Mouse (Mus musculus): ENCODE measurements around the gene Rps27. TPM values are rescaled to one million over a fixed set of nuclear protein-coding genes. Genes with fewer than 3 reads are reported as not detected.

Rps27 gene
- polyA plus RNA-seq, 1 experiment from 2014 or later = 1,915 TPM

DNA sequence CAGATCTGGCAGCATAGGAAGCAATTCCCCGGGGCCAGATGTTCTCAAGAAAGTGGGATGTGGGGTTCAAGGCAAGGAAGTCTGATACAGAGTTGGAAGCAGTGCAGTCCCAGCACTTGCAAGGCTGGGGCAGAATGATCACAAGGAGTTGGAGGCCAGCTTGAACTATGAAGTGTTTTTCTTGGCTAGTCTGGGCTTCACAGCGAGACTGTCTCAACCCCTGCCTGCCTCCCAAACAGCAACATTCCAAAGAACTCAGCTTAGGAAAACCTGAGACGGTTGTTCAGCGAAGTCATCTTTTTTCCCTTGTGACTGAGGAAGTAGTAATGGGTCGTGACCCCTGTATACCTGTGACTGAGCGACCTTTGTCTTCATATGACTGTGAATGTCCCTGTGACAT is 37.3 kb upstream of the Rps27 start:
- Histone ChIP-seq H3K9me3 (replicated peaks) (no peaks in the 10 kb centered on the region), H3K9ac (no peak overlapping the region), H3K4me3 (replicated peaks) (no peak overlapping the region), H3K27ac (replicated peaks) (no peak overlapping the region), H3K36me3 (peaks cover 19% of the 10 kb centered on the region), H3K4me1 (peaks cover 28% of the 10 kb centered on the region), H3K4me2 (replicated peaks) (no peak overlapping the region), H3K27me3 (no peaks in the 10 kb centered on the region)
- WGBS = 80% methylated on average over 6 of the region's 6 CpGs
- ATAC-seq (ENCODE audit: insufficient number of reproducible peaks, low FRiP score, low TSS enrichment, low read depth) = no peak

DNA sequence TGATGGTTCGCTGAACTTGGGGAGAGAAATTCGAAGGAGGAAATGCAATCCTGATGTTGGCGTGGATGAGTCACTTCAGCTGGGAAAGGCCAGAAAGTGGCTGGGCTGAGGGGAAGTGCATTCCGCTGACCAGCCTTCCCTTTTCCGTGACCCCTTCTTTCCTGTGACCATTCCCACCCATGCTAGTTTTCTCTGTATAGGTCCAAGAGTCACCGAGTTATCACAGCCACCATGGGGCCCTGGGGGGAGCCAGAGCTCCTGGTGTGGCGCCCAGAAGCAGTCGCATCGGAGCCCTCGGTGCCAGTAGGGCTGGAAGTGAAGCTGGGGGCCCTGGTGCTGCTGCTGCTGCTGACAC is 35.3 kb upstream of the Rps27 start:
- no peak for ATAC-seq (ENCODE audit: insufficient number of reproducible peaks, low FRiP score, low TSS enrichment, low read depth)
- peak overlapping the region; percentile 84 for H3K4me2 ChIP-seq (replicated peaks)
- WGBS = 4% methylated on average over 10 of the region's 10 CpGs
- no peaks in the 10 kb centered on the region for H3K9me3 ChIP-seq (replicated peaks)
- peaks cover 19% of the 10 kb centered on the region for H3K36me3 ChIP-seq
- H3K27me3 ChIP-seq = no peaks in the 10 kb centered on the region
- H3K9ac ChIP-seq = peak overlapping the region; percentile 88
- peaks cover 22% of the 10 kb centered on the region for H3K4me1 ChIP-seq
- H3K27ac ChIP-seq (replicated peaks) = peak overlapping the region; percentile 93
- H3K4me3 ChIP-seq (replicated peaks) = peak overlapping the region; percentile 78

DNA sequence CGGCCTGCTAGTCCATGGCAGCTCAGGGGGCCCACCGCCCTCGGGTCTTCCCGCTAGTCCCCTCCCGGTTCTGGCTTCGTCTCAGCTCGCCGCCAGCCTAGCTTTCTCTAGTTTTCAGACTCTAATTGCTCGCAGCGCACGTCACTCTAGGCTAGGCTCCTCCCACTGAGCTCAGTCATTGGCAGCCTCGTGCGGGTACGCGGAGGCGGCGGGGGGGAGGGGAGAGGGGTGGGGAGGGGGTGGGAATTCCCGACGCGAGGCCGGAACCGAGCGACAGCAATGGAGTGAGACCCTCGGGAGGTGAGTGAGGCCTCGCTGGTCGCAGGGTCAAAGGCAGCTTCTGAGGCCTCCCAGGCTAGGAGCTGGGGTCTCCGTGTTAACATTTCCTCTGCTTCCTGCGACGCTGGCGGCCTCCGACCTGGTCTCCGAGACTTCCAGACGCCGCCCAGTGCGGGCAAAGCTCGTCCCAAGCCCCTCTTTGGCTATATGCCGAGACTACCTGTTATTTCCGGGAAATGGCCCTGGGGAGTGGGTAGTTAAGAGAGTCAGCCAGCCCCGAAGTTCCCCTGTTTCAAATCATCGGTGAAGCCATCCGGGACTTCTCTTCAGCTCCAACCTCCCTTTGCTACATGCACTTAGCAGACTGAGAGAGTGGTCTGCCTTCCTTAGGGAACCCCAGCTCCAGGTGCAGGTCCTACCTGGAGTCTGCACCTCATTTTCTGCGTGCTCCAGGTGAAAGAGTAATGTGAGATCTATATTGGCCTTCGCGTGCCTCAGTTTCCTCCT is 34.7 kb upstream of the Rps27 start, which contains the start of gene Slc39a1:
Slc39a1 (plus strand) TSS at position 213 of the 786 bp plus-strand sequence.
- Histone ChIP-seq H3K9ac (peak within 1 kb of the TSS; percentile 88), H3K4me2 (replicated peaks) (peak within 1 kb of the TSS; percentile 84), H3K4me3 (replicated peaks) (peak within 1 kb of the TSS; percentile 78), H3K9me3 (replicated peaks) (no peaks in the 10 kb centered on the region), H3K36me3 (peaks cover 19% of the 10 kb centered on the region), H3K27me3 (no peaks in the 10 kb centered on the region), H3K27ac (replicated peaks) (peak within 1 kb of the TSS; percentile 93), H3K4me1 (peaks cover 28% of the 10 kb centered on the region)
- peak; percentile 94 for ATAC-seq (ENCODE audit: insufficient number of reproducible peaks, low FRiP score, low TSS enrichment, low read depth)
- WGBS = under 1% methylated on average over 44 of the region's 44 CpGs

DNA sequence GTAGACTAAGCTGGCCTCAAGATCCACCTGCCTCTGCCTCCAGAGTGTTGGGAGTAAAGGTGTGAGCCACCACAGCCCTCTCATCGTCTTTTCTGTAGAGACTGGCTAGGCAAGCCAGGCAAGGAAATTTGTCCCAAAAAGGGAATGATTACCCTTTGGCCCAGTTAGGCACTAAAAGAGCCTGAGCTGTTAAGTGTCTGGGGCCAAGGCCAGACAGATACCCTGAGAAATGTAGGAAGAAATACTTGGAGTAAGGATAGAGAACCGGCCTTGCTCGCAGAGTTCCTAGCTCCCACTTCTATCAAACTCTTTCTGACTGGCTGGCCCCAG is 34.1 kb upstream of the Rps27 start:
- no peaks in the 10 kb centered on the region for H3K27me3 ChIP-seq
- H3K9ac ChIP-seq = peak overlapping the region; percentile 28; the same call in 1 of the 2 replicates
- H3K4me2 ChIP-seq (replicated peaks) = peak overlapping the region; percentile 84
- H3K9me3 ChIP-seq (replicated peaks) = no peaks in the 10 kb centered on the region
- H3K4me1 ChIP-seq = peaks cover 33% of the 10 kb centered on the region
- H3K27ac ChIP-seq (replicated peaks) = peak overlapping the region; percentile 93
- 2% methylated on average over 3 of the region's 3 CpGs for WGBS
- H3K36me3 ChIP-seq = peaks cover 19% of the 10 kb centered on the region
- peak; percentile 7; the same call in 1 of the 2 replicates for ATAC-seq (ENCODE audit: insufficient number of reproducible peaks, low FRiP score, low TSS enrichment, low read depth)
- peak overlapping the region; percentile 78 for H3K4me3 ChIP-seq (replicated peaks)

DNA sequence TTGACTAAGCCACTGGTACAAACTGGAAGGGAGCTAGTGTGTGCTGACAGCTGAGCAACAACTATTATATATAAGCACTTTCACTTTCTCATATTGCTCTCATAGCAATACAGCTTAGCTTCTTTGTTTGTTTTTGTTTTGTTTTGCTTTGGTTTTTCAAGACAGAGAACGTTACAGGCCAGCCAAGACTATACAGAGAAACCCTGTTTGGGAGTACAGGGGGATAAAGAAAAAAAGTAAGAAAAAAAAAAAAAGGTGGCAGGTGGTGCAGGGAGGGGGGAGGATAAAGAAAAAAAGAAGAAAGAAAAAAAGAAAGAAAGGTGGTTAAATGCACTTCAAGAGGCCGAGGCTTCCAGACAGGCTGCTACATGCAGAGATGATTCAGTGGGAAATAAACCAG is 32.0 kb upstream of the Rps27 start:
- Histone ChIP-seq H3K27ac (replicated peaks) (peak overlapping the region; percentile 25; the same call in 1 of the 2 replicates), H3K36me3 (0 out of 2 replicates have a peak, but pooled peaks cover 5% of the 10 kb centered on the region), H3K9ac (no peak overlapping the region), H3K9me3 (replicated peaks) (no peaks in the 10 kb centered on the region), H3K4me3 (replicated peaks) (no peak overlapping the region), H3K4me1 (peaks cover 30% of the 10 kb centered on the region), H3K27me3 (no peaks in the 10 kb centered on the region), H3K4me2 (replicated peaks) (no peak overlapping the region)
- WGBS = 46% methylated on average over 2 of the region's 2 CpGs
- ATAC-seq (ENCODE audit: insufficient number of reproducible peaks, low FRiP score, low TSS enrichment, low read depth) = no peak

DNA sequence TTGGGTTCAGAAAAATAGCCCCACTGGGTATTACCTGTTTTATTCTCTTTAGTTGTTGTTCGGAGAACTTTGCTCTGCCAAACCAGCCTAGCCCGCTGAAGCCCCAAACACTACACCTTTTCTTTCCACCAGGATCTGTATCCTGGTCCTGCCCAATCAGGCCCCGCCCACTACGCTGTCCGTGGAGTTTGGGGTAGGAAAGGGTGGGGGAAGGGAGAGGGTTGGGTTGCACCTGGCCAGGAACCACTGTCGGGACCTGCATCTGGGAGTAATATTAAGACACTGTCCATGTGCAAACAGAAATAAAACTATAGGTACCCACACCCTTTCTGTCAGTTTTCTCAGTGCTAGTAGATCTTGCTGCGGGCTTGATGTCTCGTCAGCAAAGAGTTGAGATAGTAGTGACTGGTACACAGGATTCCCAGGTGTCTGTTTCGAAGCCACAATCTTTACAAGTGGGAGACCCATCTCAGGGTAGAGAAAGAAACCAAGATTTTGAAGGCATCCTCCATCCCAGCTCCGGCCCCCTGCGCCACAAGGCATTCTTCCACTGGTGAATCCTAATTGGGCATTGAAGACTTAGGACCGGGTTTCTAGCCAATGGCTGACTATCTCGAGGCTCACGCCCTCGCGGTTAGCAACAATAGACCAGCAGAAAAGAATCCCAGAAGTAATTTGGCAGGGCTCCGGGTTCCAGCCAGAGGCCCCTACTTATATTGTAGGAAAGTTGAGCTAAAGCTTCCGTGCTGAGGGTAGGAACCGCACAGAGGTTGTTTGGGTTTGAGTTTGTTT is 29.7 kb upstream of the Rps27 start, which contains the start of gene Creb3l4:
Creb3l4 (minus strand) TSS at position 529 of the 792 bp plus-strand sequence.
- WGBS = 4% methylated on average over 19 of the region's 19 CpGs
- Histone ChIP-seq H3K9ac (peak within 1 kb of the TSS; percentile 13; the same call in 1 of the 2 replicates), H3K9me3 (replicated peaks) (no peaks in the 10 kb centered on the region)

DNA sequence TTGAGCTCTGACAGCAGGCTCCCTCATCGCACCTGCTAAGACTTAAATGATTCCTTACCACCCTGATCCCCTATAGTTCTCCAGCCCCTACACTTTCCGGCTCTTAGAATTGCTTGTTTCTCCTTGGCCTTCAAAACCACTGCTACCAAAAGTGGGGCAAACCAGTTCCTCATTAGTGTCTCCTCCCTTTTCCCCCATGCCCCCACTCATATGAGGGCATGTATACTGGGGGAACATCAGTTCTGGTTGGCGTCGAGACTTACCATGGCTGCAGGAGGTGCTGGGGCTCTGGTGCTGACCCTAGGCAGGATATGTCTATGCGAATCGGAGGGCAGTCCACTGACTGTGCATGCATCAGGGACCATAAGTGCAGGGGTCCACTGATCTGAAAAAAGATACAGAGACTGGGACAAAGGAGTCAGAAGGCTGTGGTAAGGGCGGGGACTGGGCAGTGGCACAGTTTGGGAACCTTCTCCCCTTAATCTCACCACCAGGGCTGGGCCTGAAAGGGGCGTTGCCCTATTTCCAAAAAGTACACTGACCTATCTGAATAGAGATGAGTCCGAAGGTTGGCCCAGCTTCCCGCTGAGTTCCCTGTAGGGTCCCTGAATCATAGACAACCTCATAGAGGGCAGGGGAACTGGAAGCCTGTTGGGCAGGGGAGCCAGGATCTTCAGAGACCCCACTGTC is 28.4 kb upstream of the Rps27 start:
- H3K9ac ChIP-seq = no peak overlapping the region
- 87% methylated on average over 10 of the region's 10 CpGs for WGBS
- ATAC-seq (ENCODE audit: insufficient number of reproducible peaks, low FRiP score, low TSS enrichment, low read depth) = no peak

More for the DNA sequence above, 29.7 kb upstream of the Rps27 start, which contains the start of gene Creb3l4:
- H3K27ac ChIP-seq (replicated peaks) = peak within 1 kb of the TSS; percentile 80
- peak within 1 kb of the TSS; percentile 41 for H3K4me3 ChIP-seq (replicated peaks)
- H3K4me1 ChIP-seq = peaks cover 27% of the 10 kb centered on the region
- peak within 1 kb of the TSS; percentile 56 for H3K4me2 ChIP-seq (replicated peaks)
- no peaks in the 10 kb centered on the region for H3K36me3 ChIP-seq
- no peaks in the 10 kb centered on the region for H3K27me3 ChIP-seq
- peak; percentile 69 for ATAC-seq (ENCODE audit: insufficient number of reproducible peaks, low FRiP score, low TSS enrichment, low read depth)

DNA sequence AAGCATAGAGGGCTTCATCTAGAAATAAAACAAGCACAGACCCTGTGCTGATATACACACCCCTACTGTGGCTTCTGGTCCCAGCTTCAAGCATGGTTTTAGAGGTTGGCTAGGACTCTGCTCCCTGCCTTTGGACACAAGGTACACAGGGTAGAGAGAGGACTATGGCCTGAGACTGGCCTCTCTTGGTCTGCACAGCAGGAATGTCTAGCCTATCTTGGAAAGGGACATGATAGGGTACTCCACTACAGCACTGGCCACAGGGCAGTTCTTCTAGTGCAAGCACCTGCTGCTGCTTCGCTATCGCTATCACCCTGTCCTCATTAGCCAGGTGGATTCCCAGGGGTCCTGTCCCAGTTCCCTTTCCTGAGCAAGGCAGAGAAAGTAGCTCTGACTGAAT is 27.8 kb upstream of the Rps27 start:
- H3K4me2 ChIP-seq (replicated peaks) = no peak overlapping the region
- 89% methylated on average over 2 of the region's 2 CpGs for WGBS
- H3K9ac ChIP-seq = no peak overlapping the region
- no peak overlapping the region for H3K4me3 ChIP-seq (replicated peaks)
- H3K27me3 ChIP-seq = no peaks in the 10 kb centered on the region
- peaks cover 3% of the 10 kb centered on the region; the same call in 1 of the 2 replicates for H3K36me3 ChIP-seq
- H3K4me1 ChIP-seq = peaks cover 19% of the 10 kb centered on the region
- no peak for ATAC-seq (ENCODE audit: insufficient number of reproducible peaks, low FRiP score, low TSS enrichment, low read depth)
- H3K9me3 ChIP-seq (replicated peaks) = no peaks in the 10 kb centered on the region
- H3K27ac ChIP-seq (replicated peaks) = no peak overlapping the region

More for the DNA sequence above, 28.4 kb upstream of the Rps27 start:
- H3K4me1 ChIP-seq = peaks cover 23% of the 10 kb centered on the region
- H3K36me3 ChIP-seq = no peaks in the 10 kb centered on the region
- no peak overlapping the region for H3K27ac ChIP-seq (replicated peaks)
- H3K4me3 ChIP-seq (replicated peaks) = no peak overlapping the region
- H3K4me2 ChIP-seq (replicated peaks) = no peak overlapping the region
- no peaks in the 10 kb centered on the region for H3K27me3 ChIP-seq
- H3K9me3 ChIP-seq (replicated peaks) = no peaks in the 10 kb centered on the region

DNA sequence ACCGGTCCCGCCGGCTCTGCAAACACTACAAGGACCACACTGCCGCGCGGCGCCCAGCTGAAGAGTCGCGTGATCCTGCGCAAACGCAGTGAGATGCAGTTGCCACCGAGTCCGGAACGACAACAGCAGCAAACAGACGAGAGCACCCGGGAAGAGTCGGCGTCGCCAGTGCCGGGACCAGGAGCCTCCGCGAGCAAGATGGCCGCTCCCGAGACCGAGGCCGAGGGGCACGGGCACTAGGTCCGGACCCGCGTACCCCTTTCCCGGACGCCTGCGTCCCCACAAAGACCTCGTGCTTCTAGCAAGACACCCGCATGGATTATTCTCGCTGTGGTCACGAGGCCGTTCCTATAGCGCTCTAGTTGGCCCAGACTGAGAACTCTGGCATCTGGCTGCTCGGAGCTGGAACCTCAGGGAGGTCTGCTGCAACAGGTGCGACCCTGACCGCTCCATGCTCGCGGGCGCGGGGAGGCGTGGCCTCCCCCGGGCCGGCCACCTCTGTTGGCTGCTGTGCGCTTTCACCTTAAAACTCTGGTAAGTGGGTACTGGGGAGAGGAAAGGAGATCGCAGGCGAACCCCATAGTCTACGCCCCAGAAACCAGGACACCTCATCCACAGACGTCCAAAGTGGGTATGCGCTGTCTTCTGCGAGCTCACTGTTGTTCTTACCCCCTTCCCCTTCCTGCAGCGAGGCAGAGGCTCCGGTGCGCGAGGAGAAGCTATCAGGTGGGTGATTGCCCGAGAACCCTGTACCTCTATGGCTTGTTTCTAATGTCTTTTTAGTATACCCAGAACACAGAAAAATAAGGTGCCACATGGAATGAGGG is 18.3 kb upstream of the Rps27 start, which contains the start of gene Jtb:
Jtb (plus strand) TSS at position 91 of the 827 bp plus-strand sequence.
- Histone ChIP-seq H3K4me2 (replicated peaks) (peak within 1 kb of the TSS; percentile 73), H3K27me3 (no peaks in the 10 kb centered on the region), H3K36me3 (peaks cover 26% of the 10 kb centered on the region), H3K4me3 (replicated peaks) (peak within 1 kb of the TSS; percentile 88), H3K9ac (peak within 1 kb of the TSS; percentile 85), H3K9me3 (replicated peaks) (no peaks in the 10 kb centered on the region), H3K27ac (replicated peaks) (peak within 1 kb of the TSS; percentile 95), H3K4me1 (peaks cover 9% of the 10 kb centered on the region)
- under 1% methylated on average over 61 of the region's 61 CpGs for WGBS
- ATAC-seq (ENCODE audit: insufficient number of reproducible peaks, low FRiP score, low TSS enrichment, low read depth) = peak; percentile 94

DNA sequence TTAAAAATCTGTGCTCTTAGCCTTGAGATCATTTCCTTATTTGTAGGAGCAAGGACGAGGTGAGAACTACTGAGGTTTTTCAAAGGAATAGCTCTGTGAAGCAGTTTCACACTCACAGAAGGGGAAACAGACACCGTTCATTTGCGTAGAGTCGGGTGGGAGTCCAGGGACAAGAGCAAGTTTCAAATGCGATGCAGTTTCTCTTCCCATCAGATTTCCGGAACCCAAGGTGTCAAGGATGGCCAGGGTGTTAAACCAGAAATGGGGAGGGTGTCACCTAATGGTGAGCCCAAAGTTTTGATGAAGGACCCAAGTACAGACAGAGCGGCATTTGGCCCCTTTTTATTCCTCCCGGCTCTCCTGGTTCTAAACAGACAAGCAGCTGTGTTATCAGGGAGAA is 17.6 kb upstream of the Rps27 start:
- H3K9ac ChIP-seq = 0 out of 2 replicates have a peak overlapping the region, but pooled peaks have one; percentile 10
- peak overlapping the region; percentile 88 for H3K4me3 ChIP-seq (replicated peaks)
- peaks cover 9% of the 10 kb centered on the region for H3K4me1 ChIP-seq
- peaks cover 22% of the 10 kb centered on the region for H3K36me3 ChIP-seq
- no peak for ATAC-seq (ENCODE audit: insufficient number of reproducible peaks, low FRiP score, low TSS enrichment, low read depth)
- H3K4me2 ChIP-seq (replicated peaks) = peak overlapping the region; percentile 73
- 16% methylated on average over 8 of the region's 8 CpGs for WGBS
- peak overlapping the region; percentile 95 for H3K27ac ChIP-seq (replicated peaks)
- no peaks in the 10 kb centered on the region for H3K9me3 ChIP-seq (replicated peaks)
- H3K27me3 ChIP-seq = no peaks in the 10 kb centered on the region

All from embryonic facial prominence, embryonic 15.5 days (tissue).